Mouse (Mus musculus): ENCODE data around the gene Blmh. TPM values are rescaled to one million over a fixed set of nuclear protein-coding genes. Genes with fewer than 3 reads are reported as not detected.

Gene Blmh
- total RNA-seq, 2 experiments from 2014 or later = 27.2 to 35.2 TPM

GRCm38 (mm10) chr11:76933209-76933608 lies 8.6 kb downstream of the Blmh start:
- no peak for DNase-seq
- peak; percentile 18; the same call in 1 of the 2 replicates for TF ChIP-seq CTCF (IDR thresholded peaks at IDR 0.05)
- H3K4me3 ChIP-seq = no peak overlapping the region
- intact Hi-C loops (cut with DNase I) = no loop called here
- no peak overlapping the region for H3K27ac ChIP-seq

- no peak overlapping the region for H3K4me3 ChIP-seq
- no peak for TF ChIP-seq CTCF (IDR thresholded peaks at IDR 0.05)
- intact Hi-C loops (cut with DNase I) = no loop called here
- DNase-seq = no peak
- H3K27ac ChIP-seq = no peak overlapping the region
These were observed 12.0 kb downstream of the Blmh start for GRCm38 (mm10) chr11:76936578-76936977.

DNA sequence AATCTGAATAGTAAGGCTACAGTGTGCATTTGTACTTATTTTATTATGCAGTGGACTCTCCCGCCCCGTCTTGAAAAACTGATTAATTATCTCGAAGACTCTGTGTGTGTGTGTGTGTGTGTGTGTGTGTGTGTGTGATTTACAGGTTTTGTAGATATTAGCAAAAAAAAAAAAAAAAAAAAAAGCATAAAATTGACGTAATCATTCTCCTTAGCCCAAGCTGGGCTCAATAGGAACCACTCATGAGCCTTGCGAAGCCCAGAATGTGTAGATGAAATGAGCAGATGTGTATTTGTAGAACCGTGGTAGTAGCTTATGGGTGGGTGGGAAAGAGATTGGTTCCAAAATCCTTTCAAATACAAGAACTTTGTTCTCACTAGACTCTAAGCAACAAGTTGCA lies 20.2 kb downstream of the Blmh start:
- Histone ChIP-seq H3K4me3 (peak overlapping the region; percentile 90), H3K27ac (peak overlapping the region; percentile 92)
- no peak for TF ChIP-seq CTCF (IDR thresholded peaks at IDR 0.05)
- intact Hi-C loops (cut with DNase I) = no loop called here
- DNase-seq = no peak

- Histone ChIP-seq H3K27ac (peak overlapping the region; percentile 92), H3K4me3 (peak overlapping the region; percentile 90)
- peak; percentile 93 for DNase-seq
- intact Hi-C loops (cut with DNase I) = no loop called here
- 0 out of 2 replicates have a peak, but pooled peaks have one; percentile 1 for TF ChIP-seq CTCF (IDR thresholded peaks at IDR 0.05)
These were observed 21.0 kb downstream of the Blmh start for GRCm38 (mm10) chr11:76945386-76946202.

DNA sequence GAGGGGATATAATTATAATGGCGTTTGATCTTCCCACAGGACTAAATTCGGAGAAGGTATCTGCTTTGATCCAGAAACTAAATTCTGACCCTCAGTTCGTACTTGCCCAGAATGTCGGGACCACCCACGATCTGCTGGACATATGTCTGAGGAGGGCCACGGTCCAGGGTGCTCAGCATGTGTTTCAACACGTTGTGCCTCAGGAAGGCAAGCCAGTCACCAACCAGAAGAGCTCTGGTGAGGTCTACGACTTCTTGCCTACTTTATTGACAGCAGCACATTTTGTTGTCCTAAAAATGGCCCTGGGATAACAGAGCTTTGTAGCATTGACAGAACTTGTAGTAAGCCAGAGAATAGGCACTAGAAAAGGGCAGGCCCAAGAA lies 21.6 kb downstream of the Blmh start:
- Histone ChIP-seq H3K27ac (peak overlapping the region; percentile 92), H3K4me3 (peak overlapping the region; percentile 90)
- peak; percentile 21 for DNase-seq
- TF ChIP-seq CTCF (IDR thresholded peaks at IDR 0.05) = no peak
- intact Hi-C loops (cut with DNase I) = no loop called here

- no peak for DNase-seq
- Histone ChIP-seq H3K27ac (0 out of 2 replicates have a peak overlapping the region, but pooled peaks have one; percentile 3), H3K4me3 (no peak overlapping the region)
- intact Hi-C loops (cut with DNase I) = loop anchor here (10.0 kb wide), 1 partner anchor 159 kb away; no protein-coding TSS in a partner anchor
- no peak for TF ChIP-seq CTCF (IDR thresholded peaks at IDR 0.05)
These were observed 28.9 kb downstream of the Blmh start for GRCm38 (mm10) chr11:76953536-76953935.

DNA sequence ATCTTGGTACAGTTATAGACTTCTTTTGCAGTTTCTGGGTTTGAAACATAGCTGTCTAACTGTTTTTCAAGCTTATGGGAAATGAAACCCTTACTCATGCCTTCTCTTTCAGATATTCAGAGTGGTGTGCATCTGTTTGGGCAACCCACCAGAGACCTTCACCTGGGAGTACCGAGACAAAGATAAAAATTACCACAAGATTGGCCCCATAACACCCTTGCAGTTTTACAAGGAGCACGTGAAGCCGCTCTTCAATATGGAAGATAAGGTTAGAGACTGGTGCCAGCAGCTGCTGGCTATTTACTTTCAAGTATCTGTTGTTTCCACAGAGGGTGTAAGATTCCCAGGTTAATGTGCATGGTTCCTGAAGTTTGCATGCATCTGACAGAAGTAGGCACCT lies 41.1 kb downstream of the Blmh start:
- Histone ChIP-seq H3K27ac (no peak overlapping the region), H3K4me3 (no peak overlapping the region)
- no peak for DNase-seq
- intact Hi-C loops (cut with DNase I) = no loop called here
- no peak for TF ChIP-seq CTCF (IDR thresholded peaks at IDR 0.05)

- no peak for TF ChIP-seq CTCF (IDR thresholded peaks at IDR 0.05)
- DNase-seq = no peak
- intact Hi-C loops (cut with DNase I) = no loop called here
- no peak overlapping the region for H3K27ac ChIP-seq
- H3K4me3 ChIP-seq = no peak overlapping the region
These were observed 45.7 kb downstream of the Blmh start for GRCm38 (mm10) chr11:76970328-76970727.

GRCm38 (mm10) chr11:76974680-76975319 lies 50.2 kb downstream of the Blmh start:
- intact Hi-C loops (cut with DNase I) = no loop called here
- DNase-seq = no peak
- Histone ChIP-seq H3K4me3 (no peak overlapping the region), H3K27ac (no peak overlapping the region)
- TF ChIP-seq CTCF (IDR thresholded peaks at IDR 0.05) = no peak

DNA sequence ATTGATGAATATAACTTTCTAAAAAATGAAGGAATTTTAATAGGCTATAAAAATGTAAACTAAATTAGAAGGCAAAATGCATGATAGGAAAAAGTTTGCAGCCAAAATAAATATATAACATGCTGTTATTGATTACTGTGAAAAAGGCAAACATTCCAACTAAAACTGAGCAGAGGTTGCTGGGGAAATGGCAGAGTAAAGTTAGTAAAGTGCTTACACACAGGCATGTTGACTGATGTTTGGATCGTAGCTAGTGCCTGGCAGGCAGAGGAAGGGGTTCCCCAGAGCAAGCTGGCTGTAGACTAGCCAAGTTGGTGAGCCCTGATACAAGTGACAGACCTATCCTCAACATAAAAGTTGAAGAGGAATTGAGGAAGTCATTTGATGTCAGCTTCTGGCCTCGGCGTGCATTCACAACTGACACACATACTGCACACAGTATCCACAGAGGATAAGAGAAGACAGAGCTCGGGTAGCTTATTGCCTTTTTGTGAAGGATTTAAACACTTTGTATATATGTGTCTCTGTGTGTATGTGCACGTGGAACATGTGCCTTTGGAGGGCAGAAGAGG lies 57.0 kb downstream of the Blmh start:
- TF ChIP-seq CTCF (IDR thresholded peaks at IDR 0.05) = no peak
- DNase-seq = no peak
- H3K27ac ChIP-seq = no peak overlapping the region
- no peak overlapping the region for H3K4me3 ChIP-seq
- intact Hi-C loops (cut with DNase I) = no loop called here

DNA sequence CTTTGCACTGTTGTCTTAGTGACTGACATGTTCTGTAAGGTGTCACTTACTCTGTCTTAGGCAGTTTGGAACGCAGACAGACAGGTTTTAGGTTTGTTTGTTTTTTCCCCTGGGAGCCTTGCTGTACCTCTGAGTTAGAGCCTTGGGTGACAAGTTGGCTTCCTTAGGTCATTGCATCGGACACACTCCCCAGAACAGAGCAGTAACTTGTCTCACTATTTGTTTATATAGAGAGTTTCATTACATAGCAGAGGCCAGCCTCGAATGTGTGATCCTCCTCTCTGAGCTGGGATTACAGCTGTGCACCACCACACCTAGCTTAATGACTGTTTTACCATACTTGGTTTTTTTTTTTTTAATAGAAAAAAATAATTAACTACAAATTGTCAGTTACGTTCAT lies 57.8 kb downstream of the Blmh start:
- TF ChIP-seq CTCF (IDR thresholded peaks at IDR 0.05) = no peak
- no peak overlapping the region for H3K27ac ChIP-seq
- intact Hi-C loops (cut with DNase I) = no loop called here
- no peak overlapping the region for H3K4me3 ChIP-seq
- no peak for DNase-seq

DNA sequence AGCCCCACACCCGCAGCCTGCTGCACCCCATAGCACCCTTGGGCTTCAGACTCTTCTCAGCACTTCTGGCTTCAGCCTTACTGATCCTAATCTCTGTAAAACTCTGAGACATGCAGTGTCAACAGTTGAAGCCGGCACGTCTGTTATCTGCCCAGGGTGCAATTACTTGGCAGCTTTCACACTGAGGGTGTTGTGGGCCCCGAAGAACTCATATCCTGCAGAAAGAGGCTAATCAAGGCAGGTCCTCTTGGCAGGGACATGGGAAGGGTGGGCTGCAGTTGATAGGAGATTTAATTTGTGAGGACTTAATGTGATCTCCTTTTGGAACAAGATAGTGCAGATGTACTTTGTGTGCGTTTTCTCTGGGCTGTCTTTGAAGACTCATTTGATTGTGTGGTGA lies 59.0 kb downstream of the Blmh start:
- intact Hi-C loops (cut with DNase I) = no loop called here

GRCm38 (mm10) chr11:76984173-76984572 lies 59.6 kb downstream of the Blmh start:
- TF ChIP-seq CTCF (IDR thresholded peaks at IDR 0.05) = no peak
- no peak overlapping the region for H3K4me3 ChIP-seq
- no peak for DNase-seq
- H3K27ac ChIP-seq = no peak overlapping the region
- intact Hi-C loops (cut with DNase I) = no loop called here

More for the DNA sequence above, 59.0 kb downstream of the Blmh start:
- no peak for TF ChIP-seq CTCF (IDR thresholded peaks at IDR 0.05)
- Histone ChIP-seq H3K27ac (no peak overlapping the region), H3K4me3 (no peak overlapping the region)
- DNase-seq = no peak

Data from gastrocnemius, adult 2 months (tissue).